Mouse (Mus musculus) stomach, embryonic 14.5 days (tissue): ENCODE data around the gene Mrps26. TPM values are rescaled to one million over a fixed set of nuclear protein-coding genes. Genes with fewer than 3 reads are reported as not detected.

Source experiments
- microRNA-seq: library from miRNA; unstranded; fragments of <30 nt; microRNA quantifications from one replicate; pipeline ENCODE4, GENCODE M21; 2016
- polyA plus RNA-seq: library from polyadenylated mRNA; unstranded; fragments of >200 nt; fragmentation: Nextera tagmentation; extraction: Ambion mirVana; gene quantifications from 2 replicates; pipeline ENCODE4 v1.2.1, GENCODE M21; 2014

The Mrps26 gene
- polyA plus RNA-seq, 1 experiment from 2014 or later, result 86.2 TPM

Small RNA genes lying within 50 kb of the gene (microRNA-seq; reads per million reads assigned to microRNA genes)
- gene Gm23876, result not detected

Other genes starting within 250 kb of the Mrps26 start
- 44.2 and 46.7 TPM in 2 replicates for gene Cpxm1, start 166.2 kb upstream of the Mrps26 start, polyA plus RNA-seq
- 0.13 TPM in 1 of 2 replicates, not detected in the other for gene Gm28372, start 158.5 kb upstream of the Mrps26 start, polyA plus RNA-seq
- not detected in 2 replicates for gene 1700020A23Rik, start 158.5 kb upstream of the Mrps26 start, polyA plus RNA-seq
- not detected in 2 replicates for gene Tmem239, start 157.3 kb upstream of the Mrps26 start, polyA plus RNA-seq
- 69.7 and 71.3 TPM in 2 replicates for gene Vps16, start 139.4 kb upstream of the Mrps26 start, polyA plus RNA-seq
- 12.4 and 12.9 TPM in 2 replicates for gene Pced1a, start 139.0 kb upstream of the Mrps26 start, polyA plus RNA-seq
- 110 and 115 TPM in 2 replicates for gene Ptpra, start 113.5 kb upstream of the Mrps26 start, polyA plus RNA-seq
- gene Oxt, start 12.4 kb downstream of the Mrps26 start, polyA plus RNA-seq, result not detected in 2 replicates
- gene Avp, start 18.8 kb downstream of the Mrps26 start, polyA plus RNA-seq, result not detected in 2 replicates
- gene Fastkd5, start 66.3 kb downstream of the Mrps26 start, polyA plus RNA-seq, result 17.1 and 17.9 TPM in 2 replicates
- gene Ubox5, start 66.3 kb downstream of the Mrps26 start, polyA plus RNA-seq, result 14.0 and 14.6 TPM in 2 replicates
- gene Lzts3, start 79.1 kb downstream of the Mrps26 start, polyA plus RNA-seq, result 2.8 and 4.0 TPM in 2 replicates
- 65.7 and 66.6 TPM in 2 replicates for gene Ddrgk1, start 100.9 kb downstream of the Mrps26 start, polyA plus RNA-seq
- 87.8 and 89.8 TPM in 2 replicates for gene Itpa, start 103.9 kb downstream of the Mrps26 start, polyA plus RNA-seq
- 0.52 and 0.59 TPM in 2 replicates for gene Slc4a11, start 133.8 kb downstream of the Mrps26 start, polyA plus RNA-seq